13 mouse cellular contexts compared by ENCODE assay signal in the genomic region with DNA sequence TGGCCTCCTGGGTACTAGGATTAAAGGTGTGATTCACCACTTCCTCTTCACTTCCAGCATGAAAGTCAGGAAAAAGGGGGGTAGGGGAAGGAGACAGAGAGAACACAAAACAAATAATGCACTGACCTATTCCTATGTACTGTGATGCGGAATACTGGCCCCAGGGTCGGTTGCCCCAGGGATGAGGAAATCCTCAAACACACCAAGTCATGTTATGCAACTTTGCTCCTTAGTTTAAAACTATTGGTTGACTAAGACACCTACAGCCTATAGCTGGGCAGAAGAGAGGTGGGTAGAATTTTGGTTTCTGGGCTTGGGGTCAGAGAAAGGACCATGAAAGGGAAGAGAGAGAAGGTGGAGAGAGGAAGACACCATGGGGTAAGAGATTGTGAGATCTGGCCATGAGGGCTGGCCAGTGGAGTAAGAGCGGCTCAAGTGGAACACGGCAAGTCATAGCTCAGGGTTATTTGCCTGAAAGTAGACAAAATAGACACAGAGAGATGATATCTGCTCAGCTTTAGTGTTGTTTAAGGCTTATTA.
"Had no signal": no experiment of that assay in that cellular context is flagged by ENCODE, and none has a peak within 500 bp of the region (broad histone marks: within the 10 kb centered on the region; RNA-seq: fewer than 3 reads in every experiment).

No protein-coding gene starts in this region.

- ATAC-seq: intestine, embryonic 16.5 days had no signal

- H3K4me3 ChIP-seq: kidney, embryonic 15.5 days; limb, embryonic 10.5 days; myocyte; neural tube, embryonic 15.5 days had no signal

- H3K27me3 ChIP-seq: kidney, embryonic 15.5 days; neural tube, embryonic 15.5 days had no signal

- H3K4me1 ChIP-seq: limb, embryonic 10.5 days; neural tube, embryonic 15.5 days had no signal

- H3K9me3 ChIP-seq: kidney, embryonic 15.5 days; limb, embryonic 10.5 days; neural tube, embryonic 15.5 days had no signal

- DNase-seq: kidney, adult 2 months; kidney, postnatal 14 days; lung, embryonic 14.5 days; lung, postnatal 10 days; lung, postnatal 4 days; midbrain, embryonic 14.5 days; thymus, postnatal 4 days had no signal

- H3K4me2 ChIP-seq: kidney, embryonic 15.5 days; lung, embryonic 14.5 days; neural tube, embryonic 15.5 days had no signal

- H3K9ac ChIP-seq: kidney, embryonic 15.5 days; lung, embryonic 14.5 days; neural tube, embryonic 15.5 days had no signal

- H3K27ac ChIP-seq: kidney, embryonic 15.5 days; limb, embryonic 10.5 days; neural tube, embryonic 15.5 days; stomach, postnatal 0 days had no signal
